Mouse (Mus musculus) thymus, adult 2 months (tissue): Measurements from ENCODE around the gene Psma6. TPM values are rescaled to one million over a fixed set of nuclear protein-coding genes. Genes with fewer than 3 reads are reported as not detected.

Source experiments
- DNase-seq: peaks from one replicate; pipeline ENCODE4 v3.0.0; 2021
- H3K27ac ChIP-seq: fragments of 200-500 bp; 2 replicates; pipeline ENCODE4 v1.5.1; 2012; ENCODE audit warnings: low read length, control low read depth; ENCODE audit not compliant: control insufficient read depth, insufficient read depth
- H3K27me3 ChIP-seq: fragments of 200-500 bp; 2 replicates; pipeline ENCODE4 v1.6.1; 2012; ENCODE audit warnings: mild to moderate bottlenecking, low read length, moderate library complexity, mixed read lengths; ENCODE audit not compliant: control insufficient read depth, insufficient read depth
- H3K36me3 ChIP-seq: fragments of 200-500 bp; 2 replicates; pipeline ENCODE4 v1.6.1; 2012; ENCODE audit warnings: mild to moderate bottlenecking, low read length, moderate library complexity; ENCODE audit not compliant: control insufficient read depth, insufficient read depth
- H3K4me1 ChIP-seq: fragments of 200-500 bp; replicated peaks from 2 replicates; pipeline ENCODE4 v1.6.1; 2012; ENCODE audit warnings: low read length; ENCODE audit not compliant: control insufficient read depth, insufficient read depth
- H3K4me3 ChIP-seq: fragments of 200-500 bp; 2 replicates; pipeline ENCODE4 v1.5.1; 2012; ENCODE audit warnings: mild to moderate bottlenecking, low read length, control low read depth, moderate library complexity; ENCODE audit not compliant: control insufficient read depth, insufficient read depth
- CTCF ChIP-seq: fragments of 200-500 bp; IDR thresholded peaks from 2 replicates; pipeline ENCODE4 v1.5.1; 2012; ENCODE audit warnings: mild to moderate bottlenecking, control low read depth, low read length, moderate library complexity, borderline replicate concordance; ENCODE audit not compliant: control insufficient read depth, poor library complexity, insufficient read depth; ENCODE audit errors: extremely low read depth
- POLR2A ChIP-seq: fragments of 200-500 bp; IDR thresholded peaks from 2 replicates; pipeline ENCODE4 v1.6.1; 2012; ENCODE audit warnings: mild to moderate bottlenecking, low read length, control low read depth, moderate library complexity; ENCODE audit not compliant: control insufficient read depth, poor library complexity, insufficient read depth; ENCODE audit errors: extremely low read depth
- WGBS: fragments of 180-500 bp; shearing (Covaris S2); methylation state at CpG from one replicate; pipeline ENCODE4 v1.1.7; 2018; 5-methylcytosine and 5-hydroxymethylcytosine counted together
- polyA plus RNA-seq: library from polyadenylated mRNA; depleted of rRNA; stranded (reverse); fragments of >200 nt; gene quantifications from 2 replicates; pipeline ENCODE4 v1.2.3, GENCODE M21; 2012

Psma6 gene
- polyA plus RNA-seq, 1 experiment = 92.3 TPM

- Histone ChIP-seq H3K27me3 (no peaks in the 10 kb centered on the region), H3K4me1 (peaks cover 39% of the 10 kb centered on the region), H3K36me3 (no peaks in the 10 kb centered on the region), H3K4me3 (no peak overlapping the region), H3K27ac (no peak overlapping the region)
- 85% methylated on average over 13 of the region's 13 CpGs for WGBS
- no peak for TF ChIP-seq POLR2A
- no peak for DNase-seq
Observed at GRCm38 (mm10) chr12:55437122-55437826, 53.3 kb downstream of the Psma6 start.

GRCm38 (mm10) chr12:55438058-55438457, 54.0 kb downstream of the Psma6 start:
- Histone ChIP-seq H3K4me1 (peaks cover 44% of the 10 kb centered on the region), H3K27ac (no peak overlapping the region), H3K27me3 (no peaks in the 10 kb centered on the region), H3K4me3 (no peak overlapping the region), H3K36me3 (no peaks in the 10 kb centered on the region)
- TF ChIP-seq POLR2A = no peak
- TF ChIP-seq CTCF = no peak
- no peak for DNase-seq
- WGBS = 94% methylated on average over 10 of the region's 10 CpGs

GRCm38 (mm10) chr12:55438611-55439137, 54.7 kb downstream of the Psma6 start:
- H3K27ac ChIP-seq = no peak overlapping the region
- no peaks in the 10 kb centered on the region for H3K27me3 ChIP-seq
- WGBS = 27% methylated on average over 11 of the region's 11 CpGs
- H3K4me1 ChIP-seq = peaks cover 48% of the 10 kb centered on the region
- no peak overlapping the region for H3K4me3 ChIP-seq
- TF ChIP-seq POLR2A (no peak), CTCF (no peak)
- DNase-seq = no peak
- no peaks in the 10 kb centered on the region for H3K36me3 ChIP-seq

- TF ChIP-seq POLR2A (no peak), CTCF (no peak)
- 93% methylated on average over 5 of the region's 5 CpGs for WGBS
- Histone ChIP-seq H3K4me1 (peaks cover 55% of the 10 kb centered on the region), H3K27me3 (no peaks in the 10 kb centered on the region), H3K4me3 (no peak overlapping the region), H3K27ac (no peak overlapping the region), H3K36me3 (no peaks in the 10 kb centered on the region)
- DNase-seq = no peak
Observed at GRCm38 (mm10) chr12:55440416-55440815, 56.4 kb downstream of the Psma6 start.

GRCm38 (mm10) chr12:55442245-55442644, 58.2 kb downstream of the Psma6 start:
- 100% methylated on average over 1 of the region's 1 CpGs for WGBS
- Histone ChIP-seq H3K27ac (no peak overlapping the region; the same call in 1 of the 2 replicates), H3K4me3 (no peak overlapping the region), H3K4me1 (peaks cover 70% of the 10 kb centered on the region), H3K27me3 (no peaks in the 10 kb centered on the region), H3K36me3 (no peaks in the 10 kb centered on the region)
- DNase-seq = no peak
- TF ChIP-seq CTCF (no peak), POLR2A (no peak)

- peak; percentile 60 for DNase-seq
- 62% methylated on average over 9 of the region's 9 CpGs for WGBS
- H3K36me3 ChIP-seq = no peaks in the 10 kb centered on the region
- peak overlapping the region; percentile 65 for H3K27ac ChIP-seq
- H3K4me3 ChIP-seq = no peak overlapping the region
- TF ChIP-seq POLR2A (no peak), CTCF (no peak)
- H3K4me1 ChIP-seq = peaks cover 72% of the 10 kb centered on the region
- H3K27me3 ChIP-seq = no peaks in the 10 kb centered on the region
Observed at GRCm38 (mm10) chr12:55442861-55443850, 59.1 kb downstream of the Psma6 start.
